Mouse (Mus musculus): Measurements from ENCODE around the gene B3galnt2.

DNA sequence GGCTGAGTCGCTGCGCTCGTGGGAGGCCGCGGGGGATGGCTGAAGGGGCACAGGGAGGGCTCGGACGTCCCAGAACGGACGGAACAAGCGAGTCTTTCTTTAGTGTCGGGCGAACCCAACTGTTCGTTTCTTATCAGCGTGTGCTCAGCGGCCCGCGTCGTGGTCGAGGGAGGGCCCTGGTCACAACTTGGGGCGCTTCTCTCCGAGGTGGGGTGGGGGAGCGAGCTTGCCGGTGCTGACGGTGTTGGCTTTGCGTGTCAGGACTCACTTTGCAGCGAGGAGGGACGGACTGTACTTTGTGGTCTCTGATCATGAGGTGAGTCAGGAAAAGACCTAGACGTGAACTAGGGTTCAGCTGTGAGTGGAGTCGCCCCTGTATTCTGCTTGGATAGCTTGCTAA lies 662 bp downstream of the B3galnt2 start:
- TF ChIP-seq CTCF (IDR thresholded peaks at IDR 0.05; ENCODE audit: low read depth, low read length) (no peak), POLR2A (IDR thresholded peaks at IDR 0.05; ENCODE audit: borderline replicate concordance, low read depth, low read length) (no peak)
